Mouse (Mus musculus) small intestine, adult 2 months (tissue): ENCODE results near the gene Dcbld2. TPM values are rescaled to one million over a fixed set of nuclear protein-coding genes. Genes with fewer than 3 reads are reported as not detected.

Experiments used
- H3K27ac ChIP-seq: fragments of 200-500 bp; 2 replicates; pipeline ENCODE4 v1.5.1; 2012; ENCODE audit warnings: low read depth, low read length, control low read depth, inconsistent platforms; ENCODE audit not compliant: insufficient read depth
- H3K27me3 ChIP-seq: fragments of 200-500 bp; 2 replicates; pipeline ENCODE4 v1.6.1; 2012; ENCODE audit warnings: mild to moderate bottlenecking, moderate library complexity, low read length, inconsistent platforms; ENCODE audit not compliant: control insufficient read depth, insufficient read depth
- H3K36me3 ChIP-seq: fragments of 200-500 bp; 2 replicates; pipeline ENCODE4 v1.6.1; 2012; ENCODE audit warnings: mild to moderate bottlenecking, low read length, control low read depth, inconsistent platforms; ENCODE audit not compliant: control insufficient read depth, insufficient read depth
- H3K4me1 ChIP-seq: fragments of 200-500 bp; 2 replicates; pipeline ENCODE4 v1.6.1; 2012; ENCODE audit warnings: low read length, inconsistent platforms, mixed read lengths; ENCODE audit not compliant: control insufficient read depth, insufficient read depth, insufficient read length
- H3K4me3 ChIP-seq: fragments of 200-500 bp; 2 replicates; pipeline ENCODE4 v1.5.1; 2012; ENCODE audit warnings: low read depth, mild to moderate bottlenecking, control low read depth, inconsistent platforms, low read length, moderate library complexity
- CTCF ChIP-seq: fragments of 200-500 bp; IDR thresholded peaks from 2 replicates; pipeline ENCODE4 v1.5.1; 2012; ENCODE audit warnings: low read depth, mild to moderate bottlenecking, control low read depth, inconsistent platforms, low read length, moderate library complexity, mixed read lengths; ENCODE audit not compliant: insufficient replicate concordance, insufficient read length; ENCODE audit errors: extremely low read depth
- POLR2A ChIP-seq: fragments of 200-500 bp; IDR thresholded peaks from 2 replicates; pipeline ENCODE4 v1.6.1; 2012; ENCODE audit warnings: low read depth, mild to moderate bottlenecking, control low read depth, inconsistent platforms, low read length, moderate library complexity
- WGBS: fragments of 180-500 bp; shearing (Covaris S2); methylation state at CpG from one replicate; pipeline ENCODE4 v1.1.7; 2018; 5-methylcytosine and 5-hydroxymethylcytosine counted together
- polyA plus RNA-seq: library from polyadenylated mRNA; depleted of rRNA; stranded (reverse); fragments of >200 nt; gene quantifications from 2 replicates; pipeline ENCODE4 v1.2.3, GENCODE M21; 2012

Gene Dcbld2
- polyA plus RNA-seq, 1 experiment, result 2.7 TPM

GRCm38 (mm10) chr16:58460386-58460785, 52.1 kb downstream of the Dcbld2 start:
- Histone ChIP-seq H3K27ac (no peak overlapping the region), H3K4me3 (no peak overlapping the region), H3K36me3 (no peaks in the 10 kb centered on the region), H3K4me1 (no peaks in the 10 kb centered on the region), H3K27me3 (no peaks in the 10 kb centered on the region)
- WGBS, result 84% methylated on average over 10 of the region's 10 CpGs
- no peak for TF ChIP-seq POLR2A

- Histone ChIP-seq H3K36me3 (0 out of 2 replicates have a peak, but pooled peaks cover under 1% of the 10 kb centered on the region), H3K27me3 (no peaks in the 10 kb centered on the region), H3K4me1 (no peaks in the 10 kb centered on the region), H3K27ac (no peak overlapping the region), H3K4me3 (no peak overlapping the region)
- no peak for TF ChIP-seq CTCF
- TF ChIP-seq POLR2A, result no peak
- 75% methylated on average over 2 of the region's 2 CpGs for WGBS
Observed at GRCm38 (mm10) chr16:58461856-58462518, 53.7 kb downstream of the Dcbld2 start.

GRCm38 (mm10) chr16:58462519-58462918, 54.3 kb downstream of the Dcbld2 start:
- H3K27ac ChIP-seq, result no peak overlapping the region
- WGBS, result 87% methylated on average over 2 of the region's 2 CpGs
- no peaks in the 10 kb centered on the region for H3K4me1 ChIP-seq
- TF ChIP-seq POLR2A (no peak), CTCF (no peak)
- no peak overlapping the region for H3K4me3 ChIP-seq
- 0 out of 2 replicates have a peak, but pooled peaks cover 1% of the 10 kb centered on the region for H3K36me3 ChIP-seq
- no peaks in the 10 kb centered on the region for H3K27me3 ChIP-seq

- whole genome bisulfite sequencing, result 88% methylated on average over 14 of the region's 14 CpGs
- Histone ChIP-seq H3K36me3 (peaks cover 6% of the 10 kb centered on the region; the same call in 1 of the 2 replicates), H3K4me3 (no peak overlapping the region)
Observed at GRCm38 (mm10) chr16:58464051-58464450, 55.8 kb downstream of the Dcbld2 start.

GRCm38 (mm10) chr16:58465412-58465811, 57.2 kb downstream of the Dcbld2 start:
- Histone ChIP-seq H3K4me1 (no peaks in the 10 kb centered on the region; the same call in 1 of the 2 replicates), H3K27me3 (no peaks in the 10 kb centered on the region), H3K27ac (no peak overlapping the region), H3K4me3 (no peak overlapping the region), H3K36me3 (peaks cover 6% of the 10 kb centered on the region; the same call in 1 of the 2 replicates)
- WGBS, result 74% methylated on average over 9 of the region's 9 CpGs
- TF ChIP-seq POLR2A (no peak), CTCF (no peak)

More at GRCm38 (mm10) chr16:58464051-58464450, 55.8 kb downstream of the Dcbld2 start:
- H3K27ac ChIP-seq, result no peak overlapping the region
- H3K27me3 ChIP-seq, result no peaks in the 10 kb centered on the region
- no peaks in the 10 kb centered on the region for H3K4me1 ChIP-seq
- TF ChIP-seq CTCF (no peak), POLR2A (no peak)

- 41% methylated on average over 8 of the region's 8 CpGs for WGBS
Observed at GRCm38 (mm10) chr16:58470061-58470460, 61.8 kb downstream of the Dcbld2 start.

GRCm38 (mm10) chr16:58470841-58471240, 62.6 kb downstream of the Dcbld2 start:
- Histone ChIP-seq H3K4me1 (peaks cover 4% of the 10 kb centered on the region; the same call in 1 of the 2 replicates), H3K36me3 (peaks cover 33% of the 10 kb centered on the region), H3K27me3 (no peaks in the 10 kb centered on the region), H3K4me3 (no peak overlapping the region), H3K27ac (no peak overlapping the region)
- 55% methylated on average over 4 of the region's 4 CpGs for WGBS
- TF ChIP-seq CTCF, result no peak
- TF ChIP-seq POLR2A, result no peak

More at GRCm38 (mm10) chr16:58470061-58470460, 61.8 kb downstream of the Dcbld2 start:
- no peak overlapping the region for H3K4me3 ChIP-seq
- TF ChIP-seq CTCF (no peak), POLR2A (no peak)
- H3K36me3 ChIP-seq, result peaks cover 31% of the 10 kb centered on the region
- peak overlapping the region; percentile 33; the same call in 1 of the 2 replicates for H3K27ac ChIP-seq
- no peaks in the 10 kb centered on the region for H3K27me3 ChIP-seq
- peaks cover 3% of the 10 kb centered on the region; the same call in 1 of the 2 replicates for H3K4me1 ChIP-seq
